Mouse (Mus musculus) ES-Bruce4 (cell line): ENCODE results near the gene Krt28.

Experiments
- CTCF ChIP-seq: IDR thresholded peaks from one replicate; pipeline ENCODE4 v1.8.1; 2011; ENCODE audit warnings: low read depth, low read length
- POLR2A ChIP-seq: IDR thresholded peaks from one replicate; pipeline ENCODE4 v1.8.1; 2011; ENCODE audit warnings: low read length; ENCODE audit not compliant: insufficient read depth

DNA sequence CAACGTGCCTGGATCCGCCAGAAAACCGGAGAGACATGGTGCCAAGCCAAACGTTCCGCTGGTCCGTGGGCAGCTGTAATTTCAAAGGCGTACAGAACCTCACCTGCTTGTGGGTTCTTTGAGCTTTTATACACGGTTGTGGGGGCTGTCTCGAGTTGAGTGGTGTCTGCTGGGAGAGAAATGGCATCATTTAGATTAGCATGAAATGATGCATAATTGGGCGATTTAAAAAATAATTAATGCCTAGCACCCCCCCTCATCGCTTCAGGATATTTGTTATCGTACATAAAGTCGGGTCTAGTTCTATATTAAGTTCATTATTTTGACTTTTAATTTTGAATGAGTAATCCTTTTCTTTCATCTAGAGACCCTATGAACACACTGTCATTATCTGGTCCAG, at the start of gene Krt28:
- no peak for TF ChIP-seq CTCF
- TF ChIP-seq POLR2A = no peak
